Mouse (Mus musculus) thymus, postnatal 36 days (tissue): ENCODE measurements around the gene Mylk.

Experiments
- DNase-seq, 2 experiments: peaks; one replicate each; pipeline ENCODE4 v3.0.0; 2022; ENCODE audit warnings: mixed read lengths in 2 of 2

The Mylk gene

DNA sequence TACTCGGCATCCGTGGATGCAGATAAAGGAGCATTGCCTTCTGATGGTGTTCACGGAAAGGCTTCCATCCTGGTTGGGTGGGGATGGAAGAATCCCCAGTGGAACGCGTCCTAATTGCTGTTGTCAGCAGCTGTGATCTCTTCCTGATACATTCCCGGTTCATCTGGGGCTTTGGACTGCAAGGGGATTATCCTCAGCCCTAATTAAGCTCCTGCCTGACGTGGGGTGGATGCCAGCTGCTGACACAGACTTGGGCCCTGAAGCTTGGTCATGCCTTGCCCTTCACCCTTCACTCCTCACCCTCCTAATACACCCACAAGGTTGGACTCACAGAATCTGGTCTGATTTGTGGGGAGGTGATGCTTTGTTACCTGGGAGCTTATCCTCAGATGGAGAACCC lies 109.1 kb downstream of the Mylk start:
- no peak for DNase-seq

DNA sequence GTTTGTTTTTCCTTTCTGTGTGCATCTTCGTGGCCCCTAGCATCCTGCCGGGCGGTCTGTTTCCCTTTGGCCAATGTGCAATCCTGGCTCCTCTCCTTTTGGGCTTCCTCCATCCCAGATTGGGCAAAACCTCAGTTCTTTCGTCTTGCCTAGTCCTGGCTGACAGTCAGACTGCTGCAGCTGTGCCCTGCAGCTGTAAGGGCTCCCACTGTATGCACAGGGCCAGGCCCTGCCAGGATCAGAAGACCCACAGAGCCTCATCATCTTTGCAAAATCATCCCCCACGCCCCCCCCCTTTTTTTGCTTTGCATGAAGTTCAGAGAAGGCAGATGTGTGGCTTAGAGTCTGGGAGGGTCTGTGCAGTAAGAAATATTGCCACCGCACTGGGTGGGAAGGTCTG lies 110.1 kb downstream of the Mylk start:
- no peak for DNase-seq

DNA sequence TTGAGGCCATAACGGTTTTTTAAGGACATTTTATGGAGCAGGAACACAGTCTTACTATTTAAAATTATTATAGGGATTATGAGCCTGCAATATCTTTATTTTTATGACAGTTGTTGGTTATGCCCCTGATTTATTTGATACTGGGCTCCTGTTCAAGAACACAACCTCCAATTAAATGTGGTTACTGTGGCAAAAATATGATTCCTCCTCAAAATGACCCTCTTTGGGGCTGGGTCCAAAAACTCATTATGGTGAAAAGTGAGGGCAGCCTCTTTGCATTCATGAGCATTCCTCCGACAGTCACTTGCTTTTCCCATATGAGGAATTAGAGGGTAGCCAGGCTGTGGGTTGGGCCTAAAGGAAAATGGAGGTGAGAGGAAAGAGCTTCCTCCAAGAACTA lies 110.7 kb downstream of the Mylk start:
- DNase-seq, result no peak

DNA sequence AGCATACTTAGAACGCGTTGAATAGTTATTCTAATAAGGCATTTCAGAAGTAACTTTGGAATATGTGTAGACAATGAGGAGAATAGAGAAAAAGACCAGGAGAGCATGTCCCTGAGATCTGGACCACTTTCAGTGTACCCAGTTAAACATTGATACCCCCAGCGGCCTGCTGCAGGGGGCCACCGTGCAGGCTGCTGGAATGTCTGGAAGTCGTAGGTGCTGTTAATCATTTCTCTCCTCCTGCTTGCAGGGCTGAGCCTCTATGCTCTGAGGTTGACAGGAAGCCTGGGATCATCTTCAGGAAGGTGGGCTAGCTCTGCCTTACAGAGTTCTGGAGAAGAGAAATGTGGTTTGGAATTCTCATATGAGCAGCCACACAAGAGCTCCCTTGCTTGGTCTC lies 112.6 kb downstream of the Mylk start:
- no peak for DNase-seq

DNA sequence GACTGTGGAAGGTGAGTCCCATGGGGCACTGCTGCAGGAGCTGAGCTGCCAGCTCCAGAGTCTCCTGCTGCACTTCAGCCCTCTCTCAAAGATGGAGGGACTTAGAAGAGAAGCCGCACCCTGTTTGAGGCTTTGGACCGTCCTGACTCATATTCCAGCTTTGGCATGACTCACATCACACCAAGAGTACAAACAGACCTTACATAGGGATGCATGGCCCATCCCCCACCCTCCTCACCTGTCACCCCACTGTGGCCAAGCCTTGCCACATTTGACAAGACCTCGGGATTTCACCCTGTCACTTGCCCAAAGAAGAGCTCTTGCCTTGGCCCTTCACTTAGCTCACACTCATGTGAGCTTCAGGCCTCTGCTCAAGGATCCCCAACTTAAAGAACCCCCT lies 115.8 kb downstream of the Mylk start:
- no peak for DNase-seq

DNA sequence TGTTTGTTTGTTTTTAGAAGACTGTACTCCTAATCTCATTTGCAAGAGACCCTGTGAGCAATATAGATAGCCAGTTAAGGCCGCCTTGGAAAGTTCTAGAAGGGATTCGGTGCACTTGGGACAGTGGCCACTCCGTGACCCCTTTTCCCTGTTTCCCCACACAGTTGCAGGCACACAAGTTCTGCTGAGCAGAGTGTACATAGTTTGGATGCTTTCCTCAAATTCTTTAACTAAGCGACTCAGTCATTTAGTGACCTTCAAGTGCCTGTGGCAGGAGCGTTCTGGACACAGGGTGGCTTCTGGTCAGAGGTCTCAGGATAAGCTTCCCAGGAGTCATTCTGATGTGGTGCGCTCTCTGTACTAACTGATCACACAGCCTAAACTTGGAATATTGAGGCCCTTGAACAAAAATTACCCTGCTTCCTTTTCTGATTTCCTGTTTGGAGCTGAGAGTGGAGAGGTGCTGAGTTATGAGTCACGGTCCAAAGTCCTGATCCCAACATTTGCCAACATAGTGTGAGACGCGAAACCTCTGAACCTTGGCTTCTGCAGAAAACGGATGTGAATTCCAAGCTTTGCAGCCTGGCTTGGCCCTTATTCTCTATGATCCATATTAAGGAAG lies 116.8 kb downstream of the Mylk start:
- DNase-seq, result no peak

DNA sequence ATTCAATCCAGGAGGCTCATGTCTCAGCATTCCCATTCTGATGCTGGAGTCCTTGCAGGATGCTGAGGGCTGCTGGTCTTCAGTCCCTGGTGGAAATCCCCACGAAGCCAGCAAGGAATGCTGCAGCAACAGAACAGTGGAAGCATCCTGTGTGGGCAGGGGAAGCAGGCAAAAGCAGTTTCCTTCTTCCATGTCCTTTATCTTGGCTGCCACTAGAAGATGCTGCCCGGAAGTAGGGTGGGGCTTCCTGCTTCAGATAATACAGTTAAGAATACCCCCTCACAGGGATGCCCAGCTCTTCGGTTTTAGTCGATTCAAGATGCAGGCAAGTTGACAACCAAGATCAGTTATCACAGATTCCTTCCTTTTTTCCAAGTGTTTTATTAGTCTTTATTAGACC lies 120.4 kb downstream of the Mylk start:
- no peak for DNase-seq

DNA sequence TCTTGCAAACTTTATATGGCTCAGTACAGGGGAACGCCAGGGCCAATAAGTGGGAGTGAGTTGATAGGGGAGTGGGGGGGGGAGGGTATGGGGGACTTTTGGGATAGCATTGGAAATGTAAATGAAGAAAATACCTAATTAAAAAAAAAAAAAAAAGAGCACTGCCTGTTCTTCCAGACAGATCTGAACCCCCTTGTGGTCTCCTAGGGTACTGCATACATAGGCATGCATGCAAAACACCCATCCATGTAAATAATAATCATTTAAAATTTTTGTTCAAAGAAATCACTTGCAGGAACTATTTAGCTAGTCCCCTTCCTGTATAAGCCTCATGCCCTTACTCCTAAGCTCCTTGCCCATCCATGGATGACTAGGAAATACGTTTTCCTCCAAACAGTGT lies 122.2 kb downstream of the Mylk start:
- DNase-seq, result no peak

DNA sequence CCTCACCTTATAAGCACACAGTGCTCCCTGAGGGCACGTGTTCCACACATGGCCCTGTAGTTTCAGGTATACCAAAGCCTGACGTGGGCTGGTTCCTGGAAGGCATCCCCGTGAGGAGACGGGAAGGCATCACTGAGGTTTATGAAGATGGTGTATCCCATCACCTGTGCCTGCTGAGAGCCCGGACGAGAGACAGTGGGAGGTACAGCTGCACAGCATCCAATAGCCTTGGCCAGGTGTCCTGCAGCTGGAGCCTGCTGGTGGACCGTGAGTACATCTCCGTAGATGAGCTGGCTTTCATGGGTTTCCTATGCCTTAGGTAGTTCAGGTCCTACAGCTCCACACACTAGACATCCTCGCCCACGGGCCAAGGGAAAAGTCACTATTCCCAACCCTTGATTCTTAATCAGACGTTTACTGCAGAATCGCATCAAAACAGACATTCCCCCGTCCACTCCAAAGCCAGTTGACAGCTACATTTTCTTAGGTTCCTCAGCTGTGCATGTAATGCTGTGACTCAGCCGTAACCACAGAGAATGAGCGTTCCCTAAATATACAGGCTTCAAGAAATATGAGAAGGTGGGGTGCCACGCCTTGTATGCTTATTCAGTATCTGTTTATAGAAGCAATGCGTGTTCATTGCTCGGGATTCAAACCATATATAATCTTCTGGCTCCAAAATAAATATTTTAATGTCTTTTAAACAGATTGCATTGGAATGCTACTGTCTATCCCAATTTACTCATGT lies 135.2 kb downstream of the Mylk start:
- no peak for DNase-seq

DNA sequence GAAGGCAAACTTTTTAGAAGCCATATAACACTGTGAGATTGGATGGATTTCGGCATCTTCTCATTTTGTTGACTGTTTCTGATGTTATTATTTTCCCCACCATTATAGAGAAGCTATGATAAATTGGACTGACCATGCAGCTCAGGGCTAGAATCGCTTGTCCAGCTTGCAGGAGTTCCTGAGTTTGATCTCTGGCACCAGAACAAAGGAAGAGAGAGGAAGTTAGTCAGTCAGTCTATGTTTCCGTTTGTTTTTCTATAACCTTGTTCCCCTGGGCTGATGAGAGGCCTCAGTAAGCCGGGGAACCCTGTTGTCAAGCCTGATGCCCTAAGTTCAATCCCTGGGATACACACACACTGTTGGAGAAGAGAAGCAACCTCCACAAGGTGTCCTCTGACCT lies 135.8 kb downstream of the Mylk start:
- no peak for DNase-seq

DNA sequence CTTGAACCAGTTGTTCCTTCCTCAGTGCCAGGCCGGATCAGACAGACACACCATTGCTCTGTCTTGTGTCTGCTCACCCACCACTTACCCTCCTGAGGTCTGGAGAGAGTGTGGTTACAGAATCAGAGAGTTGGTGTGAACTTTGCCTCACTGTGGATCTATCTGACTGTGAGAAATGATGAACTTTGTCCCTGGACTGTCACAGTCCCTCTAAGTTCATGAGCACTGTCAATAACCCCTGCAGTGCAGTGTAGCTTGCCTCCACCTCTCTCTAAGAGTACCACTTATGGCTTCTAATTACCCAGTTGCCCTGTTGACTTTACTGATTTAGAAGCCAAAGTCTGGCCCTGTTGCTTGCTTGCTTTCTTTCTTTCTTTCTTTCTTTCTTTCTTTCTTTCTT lies 142.0 kb downstream of the Mylk start:
- DNase-seq, result no peak

DNA sequence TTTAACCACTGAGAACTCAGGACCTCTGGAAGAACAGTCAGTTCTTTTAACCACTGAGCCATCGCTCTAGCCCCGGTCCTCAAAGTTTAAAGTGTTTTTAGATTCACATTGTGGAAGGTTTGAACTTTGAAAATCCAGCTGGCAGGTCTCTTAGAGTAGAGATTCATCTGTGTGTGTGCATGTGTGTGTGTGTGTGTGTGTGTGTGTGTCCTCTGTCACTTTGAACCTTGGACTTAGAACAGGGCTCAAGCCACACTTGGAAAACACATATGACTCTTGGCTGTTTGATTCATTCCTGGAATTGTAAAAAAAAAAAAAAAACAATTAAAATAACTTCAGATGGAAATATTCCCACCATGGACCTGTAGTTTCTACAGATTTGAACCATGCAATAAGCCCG lies 149.0 kb downstream of the Mylk start:
- no peak for DNase-seq

DNA sequence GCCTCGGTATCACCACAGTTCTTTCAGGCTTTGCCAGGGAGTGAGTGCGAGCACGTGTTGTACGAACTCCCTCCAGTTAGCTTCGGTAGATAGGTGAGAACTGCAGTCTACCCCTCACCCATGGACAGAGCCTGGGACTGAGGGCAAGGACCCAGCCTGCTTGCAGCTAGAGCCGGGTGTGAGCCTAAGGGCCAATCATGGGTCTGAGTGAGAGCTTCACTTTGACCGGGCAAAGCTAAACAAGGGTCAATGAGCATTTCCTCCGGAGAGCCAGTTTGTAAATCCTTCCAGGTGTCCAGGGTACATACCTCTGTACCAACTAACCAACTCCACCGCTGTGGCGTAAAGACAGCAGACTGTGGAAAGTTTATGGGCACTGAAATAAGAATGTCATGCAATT lies 150.9 kb downstream of the Mylk start:
- no peak for DNase-seq

DNA sequence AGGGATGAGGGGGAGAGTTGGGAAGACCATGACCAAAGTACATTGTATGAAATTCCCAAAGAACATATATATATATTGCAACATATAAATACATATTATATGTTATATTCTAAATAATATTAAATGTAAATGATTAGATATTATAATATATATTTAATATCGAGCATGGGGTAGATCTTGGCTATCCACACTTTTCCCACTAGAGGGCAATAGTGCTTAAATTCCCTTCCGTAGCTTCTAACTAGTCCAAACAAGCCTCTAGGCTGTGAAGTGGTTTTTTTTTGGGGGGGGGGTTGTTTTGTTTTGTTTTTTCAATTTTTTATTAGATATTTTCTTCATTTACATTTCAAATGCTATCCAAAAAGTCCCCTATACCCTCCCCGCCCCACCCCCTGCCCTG lies 152.0 kb downstream of the Mylk start:
- DNase-seq, result no peak

DNA sequence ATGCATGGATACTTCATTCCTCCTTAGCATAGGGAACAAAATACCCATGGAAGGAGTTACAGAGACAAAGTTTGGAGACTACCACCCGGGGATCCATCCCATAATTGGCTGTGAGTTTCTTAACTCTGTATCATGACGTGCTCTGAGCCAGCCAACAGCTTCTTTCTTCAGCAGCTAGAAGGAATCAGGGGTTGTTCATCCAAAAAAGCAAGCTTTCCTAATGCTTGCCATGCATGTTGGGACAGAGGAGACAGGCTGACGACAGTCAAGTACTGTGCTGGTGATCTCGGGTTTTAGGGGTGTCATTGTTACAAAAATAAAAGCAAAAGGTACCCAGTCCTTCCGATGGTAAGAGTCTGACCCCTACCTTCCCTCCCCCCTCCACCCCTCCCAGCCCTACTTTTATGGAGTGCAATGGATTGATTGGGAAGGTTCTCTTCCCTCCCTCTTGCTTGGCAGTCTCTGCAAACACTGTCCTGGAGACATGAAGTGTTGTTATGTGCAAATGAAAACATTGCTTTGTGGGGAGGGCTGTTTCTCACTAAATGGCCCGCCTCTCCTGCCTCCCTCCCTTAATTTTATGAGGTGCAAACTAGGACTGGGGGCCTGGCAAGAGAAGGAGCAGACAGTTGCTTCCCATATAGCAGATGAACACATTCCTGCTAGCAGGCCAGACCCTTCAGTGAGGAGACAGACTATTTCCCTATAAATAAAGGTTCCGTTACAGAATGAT lies 153.2 kb downstream of the Mylk start:
- no peak for DNase-seq

DNA sequence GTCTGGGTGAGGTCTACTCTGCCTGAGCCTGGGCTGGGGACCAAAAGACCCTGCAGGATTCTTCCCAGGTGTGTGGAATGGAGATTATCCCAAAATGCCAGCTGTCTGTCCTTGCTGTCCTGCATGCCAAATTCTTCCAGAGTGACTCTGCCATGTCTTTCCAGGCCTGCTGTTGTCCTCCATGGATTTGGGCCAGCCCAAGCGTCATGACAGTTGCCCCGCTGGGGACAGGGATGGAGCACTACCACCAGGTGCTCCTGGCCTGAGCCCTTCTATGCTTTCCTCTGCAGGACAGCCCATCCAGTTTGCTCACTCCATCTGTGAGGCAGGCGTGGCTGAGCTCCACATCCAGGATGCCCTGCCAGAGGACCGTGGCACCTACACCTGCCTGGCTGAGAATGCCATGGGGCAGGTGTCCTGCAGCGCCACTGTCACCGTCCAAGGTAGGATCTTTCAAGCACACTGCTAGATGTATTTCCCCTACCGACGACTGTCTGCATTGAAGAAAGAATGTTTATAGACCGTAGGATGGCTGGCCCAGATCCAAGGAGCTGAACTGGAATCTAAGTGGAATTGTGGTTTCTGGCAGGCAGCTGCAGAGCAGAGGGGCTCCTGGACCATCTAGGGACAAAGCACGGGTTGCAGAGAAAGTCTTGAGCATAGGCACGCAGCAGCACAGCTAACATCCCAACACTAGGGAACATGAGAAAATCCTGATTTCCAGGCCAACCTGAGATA lies 154.2 kb downstream of the Mylk start:
- no peak for DNase-seq

DNA sequence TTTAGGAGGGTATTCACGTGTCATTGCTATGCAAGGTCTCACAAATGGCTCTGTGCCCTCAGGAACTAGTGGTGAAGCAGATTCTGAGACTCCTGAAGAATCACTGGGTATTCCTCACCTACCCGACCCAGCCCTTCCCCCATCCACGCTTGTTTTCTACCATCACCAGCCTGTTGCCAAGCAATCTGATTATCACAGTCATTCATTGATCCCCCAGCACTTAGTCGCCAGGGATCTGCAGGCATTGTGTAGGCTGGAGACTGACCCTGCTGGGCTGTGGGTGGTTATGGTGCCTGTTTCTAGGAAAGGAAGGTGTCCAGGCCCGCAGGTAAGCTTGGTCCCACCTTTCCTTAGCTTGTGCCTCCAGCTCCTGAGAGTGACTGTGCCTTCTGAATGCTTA lies 155.0 kb downstream of the Mylk start:
- no peak for DNase-seq

DNA sequence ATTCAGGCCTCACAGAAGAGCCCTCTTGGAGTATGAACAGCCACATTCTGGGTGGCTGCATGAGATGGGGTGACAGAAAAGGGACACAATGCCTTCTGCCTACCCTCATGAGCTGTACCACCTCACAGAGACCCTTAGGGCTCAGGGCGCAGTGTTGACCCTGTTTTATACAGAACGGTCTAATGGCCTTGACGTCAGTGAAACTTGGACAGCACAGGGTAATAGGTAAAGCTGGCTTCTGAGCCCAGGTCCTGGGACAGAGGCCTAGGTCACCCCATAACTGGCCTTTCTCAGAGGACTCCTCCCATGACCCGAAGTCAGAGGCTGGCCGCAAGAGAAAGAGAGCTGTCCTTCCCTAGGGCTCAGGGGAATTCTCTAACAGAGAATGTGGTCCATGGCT lies 155.5 kb downstream of the Mylk start:
- no peak for DNase-seq

DNA sequence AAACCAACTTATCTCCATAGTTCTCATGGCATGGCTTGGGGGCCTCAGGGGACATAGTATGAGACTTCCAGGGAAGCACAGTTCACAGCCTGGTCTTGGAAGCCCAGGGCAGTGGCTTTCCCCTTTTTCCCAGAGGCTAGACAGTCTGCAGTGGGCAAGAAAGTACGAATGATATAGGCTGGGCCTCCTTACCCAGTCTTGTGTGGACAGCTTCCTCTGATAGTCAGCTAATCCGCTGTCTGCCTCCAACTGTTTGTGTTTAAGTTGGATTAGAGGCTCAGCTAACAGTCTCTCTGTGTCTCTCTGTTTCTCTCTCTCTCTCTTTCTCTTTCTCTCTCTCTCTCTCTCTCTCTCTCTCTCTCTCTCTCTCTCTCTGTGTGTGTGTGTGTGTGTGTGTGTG lies 156.0 kb downstream of the Mylk start:
- DNase-seq, result no peak

DNA sequence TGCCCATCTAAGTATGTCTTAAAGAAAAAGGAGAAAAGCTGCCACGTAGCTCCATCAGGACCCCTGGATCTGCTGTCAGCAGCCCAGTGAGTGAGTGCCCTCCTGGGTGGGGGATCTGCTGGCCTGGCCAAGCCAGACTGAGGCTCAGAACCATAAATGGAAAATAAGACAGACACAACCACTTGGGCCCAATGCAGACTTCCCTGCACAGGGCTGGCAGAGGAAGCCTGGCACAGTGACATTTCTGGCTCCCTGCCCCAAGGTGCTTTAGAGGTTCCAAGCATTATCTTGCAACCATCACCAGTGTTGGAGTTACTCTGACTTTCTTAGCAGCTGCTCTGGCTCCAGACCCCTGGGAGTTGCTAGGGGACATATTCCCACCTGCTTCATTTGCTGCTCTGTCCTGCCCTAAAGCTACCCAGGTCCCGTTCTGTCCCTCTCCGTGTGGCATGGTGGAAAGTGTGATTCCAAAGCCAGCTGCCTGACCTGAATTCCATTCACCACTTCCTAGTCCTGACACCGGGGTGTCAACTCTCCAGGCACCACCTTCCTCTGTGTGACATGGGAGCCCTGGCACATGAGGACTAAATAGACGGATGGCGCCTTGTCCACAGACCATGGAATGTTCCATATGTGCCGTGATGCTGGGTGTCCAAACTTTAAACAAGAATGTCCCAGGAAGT lies 156.7 kb downstream of the Mylk start:
- DNase-seq, result no peak

DNA sequence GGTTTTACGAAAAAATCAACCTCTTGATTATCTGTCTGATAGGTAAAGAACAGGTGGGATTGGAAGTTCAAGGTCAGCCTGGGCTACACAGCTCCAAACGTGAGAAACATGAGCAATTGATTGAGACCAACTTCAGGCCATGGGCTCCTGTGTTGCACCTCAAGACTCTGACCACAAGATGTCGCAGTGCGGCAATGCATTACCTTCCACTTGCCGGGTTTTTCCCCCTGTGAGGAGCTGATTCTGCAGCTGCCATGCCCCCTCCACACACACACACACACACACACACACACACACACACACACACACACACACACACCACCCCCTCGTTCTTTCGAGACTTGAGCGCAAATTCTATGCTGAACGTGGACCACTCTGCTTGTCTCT lies 157.3 kb downstream of the Mylk start:
- DNase-seq, result peak; percentile 35 to 37

DNA sequence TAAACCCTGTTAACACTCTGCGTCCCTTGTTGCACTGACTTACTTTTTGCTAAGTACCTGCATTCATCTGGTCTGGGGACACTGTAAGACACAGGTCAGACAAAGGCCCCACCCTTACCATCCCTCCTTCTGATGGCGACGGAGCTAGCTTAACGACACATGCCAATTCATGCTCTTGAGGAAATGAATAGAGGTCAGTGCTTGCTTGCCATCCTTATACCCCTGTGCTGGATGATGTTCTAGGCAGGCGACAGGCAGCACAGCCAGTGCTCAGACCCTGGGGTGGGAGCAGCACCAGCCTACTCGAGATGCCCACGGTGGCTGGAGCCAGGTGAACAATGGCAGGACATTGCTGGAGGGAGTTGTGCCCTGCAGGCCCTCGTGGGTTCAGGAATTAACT lies 157.8 kb downstream of the Mylk start:
- no peak for DNase-seq

DNA sequence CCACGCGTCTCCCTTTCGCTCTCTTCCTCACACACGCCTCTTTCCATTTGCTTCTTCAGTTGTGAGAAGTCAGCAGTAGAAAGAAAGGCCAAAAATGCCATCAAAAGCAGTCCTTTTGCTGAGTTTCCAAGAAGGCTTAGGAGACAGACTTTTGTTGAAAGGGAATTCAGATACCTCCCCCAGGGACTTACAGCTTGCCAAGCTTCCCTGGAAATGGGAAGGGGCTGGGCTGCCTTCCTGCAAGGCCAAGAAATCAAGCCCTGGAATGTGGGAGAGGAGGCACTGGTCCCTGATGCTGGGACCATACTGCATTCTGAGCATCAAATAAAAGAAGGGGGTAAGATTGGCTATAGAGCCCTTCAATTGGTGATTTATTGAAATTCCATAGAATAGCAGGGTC lies 159.9 kb downstream of the Mylk start:
- DNase-seq, result no peak
